ENCODE assay signal across 18 mouse cellular contexts in genomic region chr12:31375283-31375615, GRCm38 (mm10). TPM values are rescaled to one million over a fixed set of nuclear protein-coding genes. Genes with fewer than 3 reads are reported as not detected.
DNase-seq lines count a peak whose midpoint lies in the region; ATAC-seq and TF ChIP-seq lines count a peak whose summit lies in the region.
"Had no signal": no experiment of that assay in that cellular context is flagged by ENCODE, and none has a peak within 500 bp of the region (broad histone marks: within the 10 kb centered on the region; RNA-seq: fewer than 3 reads in every experiment).

No protein-coding gene starts in this region.

- H3K27me3 ChIP-seq in forebrain, embryonic 13.5 days = no peaks in the 10 kb centered on the region
- no peaks in the 10 kb centered on the region for H3K27me3 ChIP-seq in forebrain, embryonic 16.5 days (replicated peaks; ENCODE audit: control insufficient read depth, insufficient read depth, low read length)
- no peaks in the 10 kb centered on the region for H3K27me3 ChIP-seq in intestine, embryonic 15.5 days (replicated peaks)
- no peaks in the 10 kb centered on the region for H3K27me3 ChIP-seq in intestine, embryonic 16.5 days (replicated peaks; ENCODE audit: control insufficient read depth, insufficient read depth, low read length)
- no peaks in the 10 kb centered on the region for H3K27me3 ChIP-seq in neural tube, embryonic 14.5 days (ENCODE audit: control insufficient read depth, insufficient read depth, low read length)
- H3K27me3 ChIP-seq in neural tube, embryonic 15.5 days (replicated peaks) = no peaks in the 10 kb centered on the region
- no peaks in the 10 kb centered on the region for H3K27me3 ChIP-seq in cerebellum, adult 2 months (ENCODE audit: control insufficient read depth, insufficient read depth, low read length)
- H3K27me3 ChIP-seq: forebrain, embryonic 15.5 days; heart, embryonic 15.5 days; kidney, embryonic 15.5 days; limb, embryonic 12.5 days; liver, embryonic 12.5 days; midbrain, embryonic 12.5 days had no signal

- no peak for DNase-seq in layer of hippocampus, adult 18-20 months (ENCODE audit: low spot score in 2 of 2)
- DNase-seq in cerebellum, adult 2 months = no peak

- ATAC-seq in forebrain, embryonic 13.5 days = peak; percentile 14; the same call in 1 of the 2 replicates
- ATAC-seq in forebrain, embryonic 16.5 days = no peak
- ATAC-seq in intestine, embryonic 15.5 days = no peak
- no peak for ATAC-seq in intestine, embryonic 16.5 days
- ATAC-seq in neural tube, embryonic 14.5 days (ENCODE audit: low read depth) = peak; percentile 14; the same call in 1 of the 2 replicates
- ATAC-seq in neural tube, embryonic 15.5 days (ENCODE audit: low FRiP score) = no peak
- ATAC-seq: liver, embryonic 12.5 days had no signal

- TF ChIP-seq POLR2A in cerebellum, adult 2 months (IDR thresholded peaks at IDR 0.05; ENCODE audit: borderline replicate concordance, insufficient read depth, low read length) = no peak

- no peak overlapping the region for H3K4me3 ChIP-seq in forebrain, embryonic 13.5 days
- no peak overlapping the region for H3K4me3 ChIP-seq in forebrain, embryonic 16.5 days (replicated peaks; ENCODE audit: low read length)
- no peak overlapping the region for H3K4me3 ChIP-seq in intestine, embryonic 15.5 days (replicated peaks)
- H3K4me3 ChIP-seq in intestine, embryonic 16.5 days (ENCODE audit: low read length) = no peak overlapping the region
- H3K4me3 ChIP-seq in neural tube, embryonic 14.5 days (ENCODE audit: low read depth, low read length) = no peak overlapping the region
- no peak overlapping the region for H3K4me3 ChIP-seq in neural tube, embryonic 15.5 days (replicated peaks)
- H3K4me3 ChIP-seq in cerebellum, adult 2 months (replicated peaks; ENCODE audit: insufficient read depth, low read depth, low read length) = no peak overlapping the region
- H3K4me3 ChIP-seq: erythroblast, embryonic 14.5 days; liver, embryonic 12.5 days; midbrain, embryonic 12.5 days had no signal

- no peak overlapping the region for H3K27ac ChIP-seq in forebrain, embryonic 13.5 days
- H3K27ac ChIP-seq in forebrain, embryonic 16.5 days (ENCODE audit: low read length) = no peak overlapping the region
- no peak overlapping the region for H3K27ac ChIP-seq in intestine, embryonic 15.5 days
- no peak overlapping the region for H3K27ac ChIP-seq in intestine, embryonic 16.5 days (ENCODE audit: low read length)
- no peak overlapping the region for H3K27ac ChIP-seq in neural tube, embryonic 14.5 days (ENCODE audit: low read depth, low read length)
- H3K27ac ChIP-seq in neural tube, embryonic 15.5 days (replicated peaks) = no peak overlapping the region
- H3K27ac ChIP-seq in cerebellum, adult 2 months (ENCODE audit: insufficient read depth, low read length) = no peak overlapping the region
- H3K27ac ChIP-seq: forebrain, embryonic 15.5 days; heart, embryonic 15.5 days; kidney, embryonic 15.5 days; limb, embryonic 12.5 days; liver, embryonic 12.5 days; midbrain, embryonic 12.5 days had no signal

- no peaks in the 10 kb centered on the region for H3K36me3 ChIP-seq in forebrain, embryonic 13.5 days (ENCODE audit: poor library complexity, severe bottlenecking)
- no peaks in the 10 kb centered on the region for H3K36me3 ChIP-seq in forebrain, embryonic 16.5 days (ENCODE audit: control insufficient read depth, insufficient read depth)
- H3K36me3 ChIP-seq in intestine, embryonic 15.5 days = no peaks in the 10 kb centered on the region
- H3K36me3 ChIP-seq in intestine, embryonic 16.5 days (ENCODE audit: control insufficient read depth, insufficient read depth, low read length) = no peaks in the 10 kb centered on the region
- no peaks in the 10 kb centered on the region for H3K36me3 ChIP-seq in neural tube, embryonic 14.5 days (ENCODE audit: control insufficient read depth, insufficient read depth, low read length)
- no peaks in the 10 kb centered on the region for H3K36me3 ChIP-seq in neural tube, embryonic 15.5 days
- H3K36me3 ChIP-seq: forebrain, embryonic 15.5 days; heart, embryonic 15.5 days; kidney, embryonic 15.5 days; limb, embryonic 12.5 days; liver, embryonic 12.5 days; midbrain, embryonic 12.5 days had no signal

- 78% methylated on average over 4 of the region's 4 CpGs for WGBS in forebrain, embryonic 13.5 days
- WGBS in forebrain, embryonic 16.5 days = 73% methylated on average over 4 of the region's 4 CpGs
- 71% methylated on average over 4 of the region's 4 CpGs for WGBS in intestine, embryonic 15.5 days
- WGBS in intestine, embryonic 16.5 days = 69% methylated on average over 4 of the region's 4 CpGs
- 76% methylated on average over 4 of the region's 4 CpGs for WGBS in neural tube, embryonic 14.5 days
- WGBS in neural tube, embryonic 15.5 days = 81% methylated on average over 4 of the region's 4 CpGs
- 71% methylated on average over 4 of the region's 4 CpGs for WGBS in cerebellum, adult 2 months

- H3K4me1 ChIP-seq in forebrain, embryonic 13.5 days = peaks cover 6% of the 10 kb centered on the region
- H3K4me1 ChIP-seq in forebrain, embryonic 16.5 days (replicated peaks; ENCODE audit: control insufficient read depth, insufficient read depth, low read length) = peaks cover 9% of the 10 kb centered on the region
- H3K4me1 ChIP-seq in intestine, embryonic 15.5 days (replicated peaks) = no peaks in the 10 kb centered on the region
- H3K4me1 ChIP-seq in intestine, embryonic 16.5 days (ENCODE audit: control insufficient read depth, insufficient read depth, low read length) = peaks cover 4% of the 10 kb centered on the region
- H3K4me1 ChIP-seq in neural tube, embryonic 14.5 days (ENCODE audit: control insufficient read depth, insufficient read depth, low read length) = 0 out of 2 replicates have a peak, but pooled peaks cover 2% of the 10 kb centered on the region
- peaks cover 20% of the 10 kb centered on the region for H3K4me1 ChIP-seq in neural tube, embryonic 15.5 days
- H3K4me1 ChIP-seq in cerebellum, adult 2 months (ENCODE audit: control insufficient read depth, insufficient read depth, low read length) = no peaks in the 10 kb centered on the region

- H3K4me2 ChIP-seq in forebrain, embryonic 13.5 days = no peak overlapping the region
- H3K4me2 ChIP-seq in forebrain, embryonic 16.5 days (ENCODE audit: low read length) = no peak overlapping the region
- peak overlapping the region; percentile 53; the same call in 1 of the 2 replicates for H3K4me2 ChIP-seq in intestine, embryonic 15.5 days (replicated peaks)
- no peak overlapping the region for H3K4me2 ChIP-seq in intestine, embryonic 16.5 days (ENCODE audit: low read depth, low read length)
- no peak overlapping the region for H3K4me2 ChIP-seq in neural tube, embryonic 14.5 days (ENCODE audit: low read depth, low read length)
- H3K4me2 ChIP-seq in neural tube, embryonic 15.5 days = no peak overlapping the region

- TF ChIP-seq CTCF in cerebellum, adult 2 months (IDR thresholded peaks at IDR 0.05; ENCODE audit: borderline replicate concordance, insufficient read depth, low read depth, low read length) = no peak

- no peaks in the 10 kb centered on the region for H3K9me3 ChIP-seq in forebrain, embryonic 13.5 days (replicated peaks)
- H3K9me3 ChIP-seq in forebrain, embryonic 16.5 days (ENCODE audit: control insufficient read depth, low read length) = no peaks in the 10 kb centered on the region
- H3K9me3 ChIP-seq in intestine, embryonic 15.5 days = no peaks in the 10 kb centered on the region
- H3K9me3 ChIP-seq in intestine, embryonic 16.5 days (ENCODE audit: control insufficient read depth, low read length) = no peaks in the 10 kb centered on the region
- no peaks in the 10 kb centered on the region for H3K9me3 ChIP-seq in neural tube, embryonic 14.5 days (ENCODE audit: control insufficient read depth, low read length)
- no peaks in the 10 kb centered on the region for H3K9me3 ChIP-seq in neural tube, embryonic 15.5 days (replicated peaks)
- H3K9me3 ChIP-seq: forebrain, embryonic 15.5 days; heart, embryonic 15.5 days; kidney, embryonic 15.5 days; limb, embryonic 12.5 days; midbrain, embryonic 12.5 days had no signal

- H3K9ac ChIP-seq in forebrain, embryonic 13.5 days = no peak overlapping the region
- no peak overlapping the region for H3K9ac ChIP-seq in forebrain, embryonic 16.5 days (replicated peaks; ENCODE audit: low read depth, low read length)
- no peak overlapping the region for H3K9ac ChIP-seq in intestine, embryonic 15.5 days
- H3K9ac ChIP-seq in intestine, embryonic 16.5 days (ENCODE audit: low read depth, low read length) = no peak overlapping the region
- H3K9ac ChIP-seq in neural tube, embryonic 14.5 days (replicated peaks; ENCODE audit: low read depth, low read length) = no peak overlapping the region
- no peak overlapping the region for H3K9ac ChIP-seq in neural tube, embryonic 15.5 days (replicated peaks)
- H3K9ac ChIP-seq: heart, embryonic 15.5 days; kidney, embryonic 15.5 days; limb, embryonic 12.5 days; liver, embryonic 12.5 days; midbrain, embryonic 12.5 days had no signal

RNA-seq across cellular contexts. Expression of gene Slc26a3, which starts 15.4 kb away (rescaled TPM):
- polyA plus RNA-seq in forebrain, embryonic 13.5 days (2015; fragmentation: Nextera tagmentation; extraction: Ambion mirVana) = 0.09 TPM in 1 of 2 replicates, not detected in the other
- 0.11 TPM in 1 of 2 replicates, not detected in the other for polyA plus RNA-seq in forebrain, embryonic 16.5 days (2015; fragmentation: Nextera tagmentation; extraction: Ambion mirVana)
- polyA plus RNA-seq in intestine, embryonic 15.5 days (2015; fragmentation: Nextera tagmentation; extraction: Ambion mirVana) = 12.5 and 13.4 TPM in 2 replicates
- 26.7 and 30.0 TPM in 2 replicates for polyA plus RNA-seq in intestine, embryonic 16.5 days (2015; fragmentation: Nextera tagmentation; extraction: Ambion mirVana)
- polyA plus RNA-seq in neural tube, embryonic 14.5 days (2014; fragmentation: Nextera tagmentation; extraction: Ambion mirVana) = 0.19 and 0.72 TPM in 2 replicates
- polyA plus RNA-seq in neural tube, embryonic 15.5 days (2015; fragmentation: Nextera tagmentation; extraction: Ambion mirVana) = 0.37 and 0.72 TPM in 2 replicates
- under 1 TPM; 0.20 to 0.30 TPM for total RNA-seq in layer of hippocampus, adult 18-20 months (2021)
- polyA plus RNA-seq in cerebellum, adult 2 months (2012; rRNA removed) = 0.08 TPM in 2 replicates
- total RNA-seq: gastrocnemius, adult 18-20 months; hematopoietic stem cell, adult 5-6 weeks had no signal
- polyA plus RNA-seq: embryonic facial prominence, embryonic 11.5 days; erythroblast, embryonic 14.5 days; limb, embryonic 12.5 days; liver, embryonic 12.5 days; midbrain, embryonic 12.5 days had no signal

RNA-seq across cellular contexts. Expression of gene Dld, which starts 24.0 kb away (rescaled TPM):
- polyA plus RNA-seq in forebrain, embryonic 13.5 days (2015; fragmentation: Nextera tagmentation; extraction: Ambion mirVana) = 124 and 126 TPM in 2 replicates
- 121 and 136 TPM in 2 replicates for polyA plus RNA-seq in forebrain, embryonic 16.5 days (2015; fragmentation: Nextera tagmentation; extraction: Ambion mirVana)
- 142 and 171 TPM in 2 replicates for polyA plus RNA-seq in intestine, embryonic 15.5 days (2015; fragmentation: Nextera tagmentation; extraction: Ambion mirVana)
- polyA plus RNA-seq in intestine, embryonic 16.5 days (2015; fragmentation: Nextera tagmentation; extraction: Ambion mirVana) = 156 and 164 TPM in 2 replicates
- polyA plus RNA-seq in neural tube, embryonic 14.5 days (2014; fragmentation: Nextera tagmentation; extraction: Ambion mirVana) = 132 and 141 TPM in 2 replicates
- polyA plus RNA-seq in neural tube, embryonic 15.5 days (2015; fragmentation: Nextera tagmentation; extraction: Ambion mirVana) = 124 and 131 TPM in 2 replicates
- total RNA-seq in layer of hippocampus, adult 18-20 months (2021) = 100 to 1,000 TPM; 101 to 105 TPM
- 109 and 111 TPM in 2 replicates for polyA plus RNA-seq in cerebellum, adult 2 months (2012; rRNA removed)

Comparison
In these comparisons a context has a peak if more than half of its experiments do, and no peak if none do; other contexts are left out.
1. ATAC-seq: peak in forebrain, embryonic 13.5 days (single experiment) and neural tube, embryonic 14.5 days (single experiment); none in forebrain, embryonic 16.5 days (single experiment), intestine, embryonic 15.5 days (single experiment), intestine, embryonic 16.5 days (single experiment) and neural tube, embryonic 15.5 days (single experiment).